ENCODE assay signal across 17 mouse cellular contexts in the genomic region with DNA sequence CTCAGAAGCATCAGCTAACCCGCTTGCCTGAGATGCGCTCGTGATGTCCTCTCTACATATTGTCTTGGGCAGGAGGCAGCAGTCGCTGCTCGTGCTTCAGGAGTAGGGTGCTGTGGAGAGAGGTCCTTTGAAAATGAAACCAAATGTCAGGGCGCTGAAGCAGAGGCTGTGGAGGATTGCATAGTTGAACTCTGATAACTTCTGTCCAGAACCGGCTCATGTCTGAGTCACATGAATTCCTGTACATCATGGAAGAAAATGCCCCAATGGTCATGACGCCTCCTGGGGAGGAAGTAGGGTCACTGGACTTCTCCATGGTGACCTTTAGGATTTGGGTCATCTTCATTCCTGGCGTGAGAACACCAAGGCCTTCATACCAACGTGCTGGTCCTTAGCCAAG. TPM values are rescaled to one million over a fixed set of nuclear protein-coding genes. Genes with fewer than 3 reads are reported as not detected.
A peak's percentile ranks its signal among the peaks of the same experiment; 100 is the strongest.
DNase-seq lines count a peak whose midpoint lies in the region; ATAC-seq and TF ChIP-seq lines count a peak whose summit lies in the region.
"Had no signal": no experiment of that assay in that cellular context is flagged by ENCODE, and none has a peak within 500 bp of the region (broad histone marks: within the 10 kb centered on the region; RNA-seq: fewer than 3 reads in every experiment).

No protein-coding gene starts in this region.

- no peaks in the 10 kb centered on the region for H3K9me3 ChIP-seq in heart, embryonic 11.5 days (replicated peaks; ENCODE audit: control insufficient read depth, low read length)
- H3K9me3 ChIP-seq: forebrain, embryonic 12.5 days; midbrain, embryonic 12.5 days had no signal

- H3K4me1 ChIP-seq in thymus, adult 2 months (replicated peaks; ENCODE audit: control insufficient read depth, insufficient read depth, low read length), result peaks cover 14% of the 10 kb centered on the region
- H3K4me1 ChIP-seq in cerebellum, adult 2 months (ENCODE audit: control insufficient read depth, insufficient read depth, low read length), result no peaks in the 10 kb centered on the region
- H3K4me1 ChIP-seq in heart, embryonic 11.5 days (ENCODE audit: control insufficient read depth, insufficient read depth, low read length), result peaks cover 6% of the 10 kb centered on the region
- H3K4me1 ChIP-seq: forebrain, embryonic 12.5 days; midbrain, embryonic 12.5 days had no signal

- no peak for ATAC-seq in heart, embryonic 11.5 days (replicated peaks; ENCODE audit: insufficient number of reproducible peaks, low FRiP score, low TSS enrichment)
- ATAC-seq: intestine, embryonic 16.5 days had no signal

- H3K4me2 ChIP-seq in heart, embryonic 11.5 days, result no peak overlapping the region
- H3K4me2 ChIP-seq: forebrain, embryonic 12.5 days; midbrain, embryonic 12.5 days had no signal

- no peak overlapping the region for H3K4me3 ChIP-seq in thymus, adult 2 months (ENCODE audit: control insufficient read depth, insufficient read depth, low read length)
- no peak overlapping the region for H3K4me3 ChIP-seq in cerebellum, adult 2 months (replicated peaks; ENCODE audit: insufficient read depth, low read depth, low read length)
- H3K4me3 ChIP-seq in heart, embryonic 11.5 days (ENCODE audit: low read depth, low read length), result no peak overlapping the region
- H3K4me3 ChIP-seq: forebrain, embryonic 12.5 days; midbrain, embryonic 12.5 days had no signal

- H3K27ac ChIP-seq in thymus, adult 2 months (ENCODE audit: control insufficient read depth, insufficient read depth, low read length), result no peak overlapping the region
- no peak overlapping the region for H3K27ac ChIP-seq in cerebellum, adult 2 months (ENCODE audit: insufficient read depth, low read length)
- H3K27ac ChIP-seq in heart, embryonic 11.5 days (ENCODE audit: low read depth, low read length), result no peak overlapping the region
- H3K27ac ChIP-seq: forebrain, embryonic 12.5 days; midbrain, embryonic 12.5 days had no signal

- 59% methylated on average over 10 of the region's 10 CpGs for WGBS in thymus, adult 2 months
- WGBS in cerebellum, adult 2 months, result 93% methylated on average over 10 of the region's 10 CpGs
- 86% methylated on average over 10 of the region's 10 CpGs for WGBS in heart, embryonic 11.5 days (ENCODE audit: insufficient replicate concordance)

- no peaks in the 10 kb centered on the region for H3K36me3 ChIP-seq in thymus, adult 2 months (ENCODE audit: control insufficient read depth, insufficient read depth, low read length)
- no peaks in the 10 kb centered on the region for H3K36me3 ChIP-seq in splenic B cell, adult 2 months (ENCODE audit: control insufficient read depth, insufficient read depth, low read length, poor library complexity, severe bottlenecking)
- no peaks in the 10 kb centered on the region; the same call in 1 of the 2 replicates for H3K36me3 ChIP-seq in heart, embryonic 11.5 days (ENCODE audit: control insufficient read depth, insufficient read depth, low read length)
- H3K36me3 ChIP-seq: forebrain, embryonic 12.5 days; midbrain, embryonic 12.5 days had no signal

- DNase-seq in kidney, adult 9 months, result peak; percentile 50
- DNase-seq in kidney, postnatal 4 days, result no peak
- peak; percentile 21 for DNase-seq in thymus, postnatal 4 days
- no peak for DNase-seq in thymus, adult 2 months
- DNase-seq in adrenal gland, postnatal 36 days, result peak; percentile 53 to 71
- DNase-seq in splenic B cell, adult 2 months (ENCODE audit: low read depth, low spot score), result peak; percentile 64
- DNase-seq in cerebellum, adult 2 months, result no peak
- DNase-seq: cerebellum, adult 8-10 months; layer of hippocampus, adult 9-11 months; lung, adult 18-20 months; lung, postnatal 36 days; right cerebral cortex, postnatal 25 days had no signal

- TF ChIP-seq POLR2A in thymus, adult 2 months (IDR thresholded peaks at IDR 0.05; ENCODE audit: control insufficient read depth, extremely low read depth, insufficient read depth, low read length, poor library complexity), result no peak
- no peak for TF ChIP-seq POLR2A in cerebellum, adult 2 months (IDR thresholded peaks at IDR 0.05; ENCODE audit: borderline replicate concordance, insufficient read depth, low read length)

- no peak overlapping the region for H3K9ac ChIP-seq in heart, embryonic 11.5 days (ENCODE audit: low read depth, low read length)
- H3K9ac ChIP-seq: forebrain, embryonic 12.5 days; midbrain, embryonic 12.5 days had no signal

- TF ChIP-seq CTCF in thymus, adult 2 months (IDR thresholded peaks at IDR 0.05; ENCODE audit: borderline replicate concordance, control insufficient read depth, extremely low read depth, insufficient read depth, low read length, poor library complexity), result no peak
- no peak for TF ChIP-seq CTCF in cerebellum, adult 2 months (IDR thresholded peaks at IDR 0.05; ENCODE audit: borderline replicate concordance, insufficient read depth, low read depth, low read length)

- H3K27me3 ChIP-seq in thymus, adult 2 months (ENCODE audit: control insufficient read depth, insufficient read depth, low read length), result no peaks in the 10 kb centered on the region
- H3K27me3 ChIP-seq in splenic B cell, adult 2 months (ENCODE audit: control insufficient read depth, insufficient read depth, low read length, poor library complexity, severe bottlenecking), result no peaks in the 10 kb centered on the region
- no peaks in the 10 kb centered on the region for H3K27me3 ChIP-seq in cerebellum, adult 2 months (ENCODE audit: control insufficient read depth, insufficient read depth, low read length)
- H3K27me3 ChIP-seq in heart, embryonic 11.5 days (ENCODE audit: control insufficient read depth, insufficient read depth, low read length), result no peaks in the 10 kb centered on the region
- H3K27me3 ChIP-seq: forebrain, embryonic 12.5 days; midbrain, embryonic 12.5 days had no signal

RNA-seq across cellular contexts. Expression of a gene that starts 56.0 kb away (rescaled TPM):
- polyA plus RNA-seq in thymus, adult 2 months (2012; rRNA removed), result 7.2 and 9.0 TPM in 2 replicates
- 10 to 100 TPM; 56.9 to 81.3 TPM for total RNA-seq in adrenal gland, postnatal 36 days (2021)
- 1.6 and 2.2 TPM in 2 replicates for polyA plus RNA-seq in cerebellum, adult 2 months (2012; rRNA removed)
- polyA plus RNA-seq in heart, embryonic 11.5 days (2014; fragmentation: Nextera tagmentation; extraction: Ambion mirVana), result 8.3 and 9.9 TPM in 2 replicates
- polyA plus RNA-seq: C2C12 had no signal

Comparison
In these comparisons a context has a peak if more than half of its experiments do, and no peak if none do; other contexts are left out.
1. DNase-seq: peak in kidney, adult 9 months (single experiment), thymus, postnatal 4 days (single experiment), adrenal gland, postnatal 36 days (2 of 2) and splenic B cell, adult 2 months (single experiment); none in kidney, postnatal 4 days (0 of 2), thymus, adult 2 months (single experiment) and cerebellum, adult 2 months (0 of 2).